Mouse (Mus musculus): ENCODE data around the gene Gm3173.
"Not testable (repeated sequence)": the region's sequence is repeated elsewhere in the genome, so short reads cannot be mapped to it uniquely, and the experiment has no call there.

DNA sequence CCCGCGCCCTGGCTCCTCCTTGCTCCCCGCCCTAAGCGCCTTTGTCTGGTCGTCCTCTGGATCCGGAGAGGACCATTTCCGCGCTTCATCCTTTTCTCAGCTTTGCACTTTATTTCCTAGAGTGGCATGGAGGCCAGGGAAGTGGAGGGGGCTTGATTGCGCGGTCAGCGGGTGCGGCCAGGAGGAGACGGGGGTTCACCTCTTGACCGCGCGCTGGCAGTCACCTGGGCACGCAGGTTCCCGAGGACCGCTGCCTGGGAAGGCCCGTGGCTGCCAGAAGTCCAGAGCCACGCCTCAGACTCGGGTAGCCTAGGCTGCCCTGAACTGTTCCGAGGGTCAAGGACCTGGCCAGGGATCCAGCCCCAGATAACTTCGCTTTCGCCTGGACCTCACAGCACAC is 68.6 kb downstream of the Gm3173 start:
- TF ChIP-seq CTCF (IDR thresholded peaks at IDR 0.05; ENCODE audit: low read depth, low read length); POLR2A (IDR thresholded peaks at IDR 0.05; ENCODE audit: borderline replicate concordance, low read depth, low read length): not testable (repeated sequence)

Data from bone marrow macrophage, adult 2 months (primary cell).